Mouse (Mus musculus) heart, embryonic 11.5 days (tissue): ENCODE results near the gene Sectm1b. TPM values are rescaled to one million over a fixed set of nuclear protein-coding genes. Genes with fewer than 3 reads are reported as not detected.

ENCODE experiments used
- ATAC-seq: fragments of 200-750 bp; cut with Nextera tagmentation; replicated peaks from 2 replicates; pipeline ENCODE4 v1.8.0; 2017; ENCODE audit warnings: moderate library complexity; ENCODE audit not compliant: insufficient number of reproducible peaks, low FRiP score, low TSS enrichment
- H3K27ac ChIP-seq: fragments of 300-500 bp; sonication (generic); 2 replicates; pipeline ENCODE4 v1.5.1; 2014; ENCODE audit warnings: mild to moderate bottlenecking, low read depth, low read length
- H3K27me3 ChIP-seq: fragments of 300-500 bp; sonication (generic); 2 replicates; pipeline ENCODE4 v1.6.1; 2014; ENCODE audit warnings: mild to moderate bottlenecking, low read length, mixed read lengths; ENCODE audit not compliant: control insufficient read depth, insufficient read depth
- H3K36me3 ChIP-seq: fragments of 300-500 bp; sonication (generic); 2 replicates; pipeline ENCODE4 v1.6.1; 2014; ENCODE audit warnings: mild to moderate bottlenecking, low read length, moderate library complexity, mixed read lengths; ENCODE audit not compliant: control insufficient read depth, insufficient read depth
- H3K4me1 ChIP-seq: fragments of 300-500 bp; sonication (generic); 2 replicates; pipeline ENCODE4 v1.6.1; 2014; ENCODE audit warnings: low read length; ENCODE audit not compliant: control insufficient read depth, insufficient read depth
- H3K4me2 ChIP-seq: fragments of 300-500 bp; sonication (generic); 2 replicates; pipeline ENCODE4 v1.6.1; 2014; ENCODE audit warnings: mild to moderate bottlenecking, moderate library complexity
- H3K4me3 ChIP-seq: fragments of 300-500 bp; sonication (generic); 2 replicates; pipeline ENCODE4 v1.5.1; 2014; ENCODE audit warnings: low read depth, low read length
- H3K9ac ChIP-seq: fragments of 300-500 bp; sonication (generic); 2 replicates; pipeline ENCODE4 v1.6.1; 2014; ENCODE audit warnings: mild to moderate bottlenecking, low read depth, low read length, moderate library complexity
- H3K9me3 ChIP-seq: fragments of 300-500 bp; sonication (generic); replicated peaks from 2 replicates; pipeline ENCODE4 v1.6.1; 2016; ENCODE audit warnings: low read length; ENCODE audit not compliant: control insufficient read depth
- WGBS: fragments of 180-500 bp; shearing (Covaris S2); extraction: QIAGEN DNeasy Blood & Tissue Kit; methylation state at CpG from one replicate; pipeline ENCODE4 v1.1.7; 2014; ENCODE audit not compliant: insufficient replicate concordance; 5-methylcytosine and 5-hydroxymethylcytosine counted together
- polyA plus RNA-seq: library from polyadenylated mRNA; unstranded; fragments of >200 nt; fragmentation: Nextera tagmentation; extraction: Ambion mirVana; gene quantifications from 2 replicates; pipeline ENCODE4 v1.2.1, GENCODE M21; 2014

Sectm1b gene
- polyA plus RNA-seq, 1 experiment from 2014 or later = not detected

- Histone ChIP-seq H3K27me3 (no peaks in the 10 kb centered on the region), H3K9me3 (no peaks in the 10 kb centered on the region), H3K4me1 (no peaks in the 10 kb centered on the region), H3K27ac (no peak overlapping the region), H3K4me2 (no peak overlapping the region), H3K36me3 (no peaks in the 10 kb centered on the region), H3K9ac (no peak overlapping the region), H3K4me3 (no peak overlapping the region)
- 56% methylated on average over 7 of the region's 7 CpGs for WGBS
- ATAC-seq = no peak
Observed at GRCm38 (mm10) chr11:121100692-121101091, 37.3 kb upstream of the Sectm1b start.

GRCm38 (mm10) chr11:121099762-121100161 is 36.4 kb upstream of the Sectm1b start:
- Histone ChIP-seq H3K9ac (no peak overlapping the region), H3K9me3 (no peaks in the 10 kb centered on the region), H3K4me3 (no peak overlapping the region), H3K4me1 (no peaks in the 10 kb centered on the region), H3K36me3 (no peaks in the 10 kb centered on the region), H3K27me3 (no peaks in the 10 kb centered on the region), H3K4me2 (no peak overlapping the region), H3K27ac (no peak overlapping the region)
- ATAC-seq = no peak
- WGBS = 65% methylated on average over 7 of the region's 7 CpGs

GRCm38 (mm10) chr11:121092606-121093585 is 29.5 kb upstream of the Sectm1b start:
- Histone ChIP-seq H3K4me3 (no peak overlapping the region), H3K4me1 (peaks cover 4% of the 10 kb centered on the region; the same call in 1 of the 2 replicates), H3K27ac (no peak overlapping the region), H3K27me3 (no peaks in the 10 kb centered on the region), H3K9ac (no peak overlapping the region), H3K4me2 (no peak overlapping the region), H3K36me3 (no peaks in the 10 kb centered on the region), H3K9me3 (no peaks in the 10 kb centered on the region)
- whole genome bisulfite sequencing = 84% methylated on average over 14 of the region's 14 CpGs
- no peak for ATAC-seq

GRCm38 (mm10) chr11:121090943-121091342 is 27.6 kb upstream of the Sectm1b start:
- ATAC-seq = no peak
- Histone ChIP-seq H3K4me3 (no peak overlapping the region), H3K9ac (no peak overlapping the region), H3K4me2 (no peak overlapping the region), H3K27ac (no peak overlapping the region), H3K4me1 (peaks cover 4% of the 10 kb centered on the region; the same call in 1 of the 2 replicates), H3K36me3 (no peaks in the 10 kb centered on the region), H3K27me3 (no peaks in the 10 kb centered on the region), H3K9me3 (no peaks in the 10 kb centered on the region)
- WGBS = 41% methylated on average over 4 of the region's 4 CpGs

- Histone ChIP-seq H3K36me3 (no peaks in the 10 kb centered on the region), H3K27me3 (no peaks in the 10 kb centered on the region), H3K4me3 (no peak overlapping the region), H3K4me2 (no peak overlapping the region), H3K4me1 (peaks cover 4% of the 10 kb centered on the region; the same call in 1 of the 2 replicates), H3K9ac (no peak overlapping the region), H3K9me3 (no peaks in the 10 kb centered on the region), H3K27ac (no peak overlapping the region)
- ATAC-seq = no peak
- 69% methylated on average over 2 of the region's 2 CpGs for WGBS
Observed at GRCm38 (mm10) chr11:121089756-121090546, 26.6 kb upstream of the Sectm1b start.

- Histone ChIP-seq H3K4me3 (no peak overlapping the region), H3K4me2 (no peak overlapping the region), H3K9ac (no peak overlapping the region), H3K36me3 (no peaks in the 10 kb centered on the region), H3K27ac (no peak overlapping the region), H3K27me3 (no peaks in the 10 kb centered on the region), H3K4me1 (peaks cover 4% of the 10 kb centered on the region; the same call in 1 of the 2 replicates), H3K9me3 (no peaks in the 10 kb centered on the region)
- WGBS = 39% methylated on average over 6 of the region's 6 CpGs
- ATAC-seq = no peak
Observed at GRCm38 (mm10) chr11:121088997-121089396, 25.6 kb upstream of the Sectm1b start.

- ATAC-seq = no peak
- H3K4me1 ChIP-seq = peaks cover 4% of the 10 kb centered on the region; the same call in 1 of the 2 replicates
- peaks cover 3% of the 10 kb centered on the region; the same call in 1 of the 2 replicates for H3K27me3 ChIP-seq
- H3K9me3 ChIP-seq = no peaks in the 10 kb centered on the region
- H3K36me3 ChIP-seq = no peaks in the 10 kb centered on the region
- H3K4me2 ChIP-seq = no peak overlapping the region
- no peak overlapping the region for H3K9ac ChIP-seq
- no peak overlapping the region for H3K4me3 ChIP-seq
- H3K27ac ChIP-seq = no peak overlapping the region
- 32% methylated on average over 4 of the region's 4 CpGs for WGBS
Observed at GRCm38 (mm10) chr11:121086296-121086695, 22.9 kb upstream of the Sectm1b start.

GRCm38 (mm10) chr11:121085181-121085580 is 21.8 kb upstream of the Sectm1b start:
- H3K36me3 ChIP-seq = no peaks in the 10 kb centered on the region
- peaks cover 3% of the 10 kb centered on the region; the same call in 1 of the 2 replicates for H3K27me3 ChIP-seq
- no peak overlapping the region for H3K4me3 ChIP-seq
- 67% methylated on average over 5 of the region's 5 CpGs for WGBS
- peaks cover 4% of the 10 kb centered on the region; the same call in 1 of the 2 replicates for H3K4me1 ChIP-seq
- no peak overlapping the region for H3K9ac ChIP-seq
- H3K27ac ChIP-seq = no peak overlapping the region
- ATAC-seq = no peak
- H3K9me3 ChIP-seq = no peaks in the 10 kb centered on the region
- no peak overlapping the region for H3K4me2 ChIP-seq
